Mouse (Mus musculus) C2C12 (cell line): ENCODE data around the gene Epb41l5.

ENCODE experiments used
- CEBPB ChIP-seq: IDR thresholded peaks from one replicate; pipeline ENCODE4 v1.6.1; 2011; ENCODE audit warnings: low read depth, mild to moderate bottlenecking, control low read depth, moderate library complexity
- CTCF ChIP-seq: IDR thresholded peaks from one replicate; pipeline ENCODE4 v1.5.1; 2011; ENCODE audit not compliant: control insufficient read depth, insufficient read depth, insufficient read length
- FOSL1 ChIP-seq: IDR thresholded peaks from one replicate; pipeline ENCODE4 v1.8.0; 2011; ENCODE audit warnings: mild to moderate bottlenecking, low read length; ENCODE audit not compliant: poor library complexity, insufficient read depth, severe bottlenecking
- MAX ChIP-seq: IDR thresholded peaks from one replicate; pipeline ENCODE4 v1.6.1; 2011; ENCODE audit warnings: mild to moderate bottlenecking, control low read depth
- MYOD1 ChIP-seq: IDR thresholded peaks from one replicate; pipeline ENCODE4 v1.6.1; 2011; ENCODE audit warnings: low read depth; ENCODE audit not compliant: control insufficient read depth, insufficient read length
- MYOG ChIP-seq: IDR thresholded peaks from one replicate; pipeline ENCODE4 v1.6.1; 2011; ENCODE audit not compliant: control insufficient read depth, insufficient read length; ENCODE audit errors: extremely low read depth
- USF1 ChIP-seq: IDR thresholded peaks from one replicate; pipeline ENCODE4 v1.6.1; 2011; ENCODE audit warnings: low read depth, mild to moderate bottlenecking, control low read depth, moderate library complexity

GRCm38 (mm10) chr1:119666904-119667303 is 18.1 kb upstream of the Epb41l5 start:
- no peak for TF ChIP-seq CTCF
- no peak for TF ChIP-seq MYOG
- TF ChIP-seq USF1: no peak
- TF ChIP-seq MAX: no peak
- TF ChIP-seq MYOD1: no peak
- no peak for TF ChIP-seq CEBPB
- TF ChIP-seq FOSL1: no peak
